Mouse (Mus musculus): ENCODE measurements around the gene Ripk4. TPM values are rescaled to one million over a fixed set of nuclear protein-coding genes. Genes with fewer than 3 reads are reported as not detected.

The Ripk4 gene
- not detected in 2 replicates for polyA plus RNA-seq (2012; ENCODE audit: insufficient read depth, low replicate concordance)

GRCm38 (mm10) chr16:97763061-97763989, at the start of gene Ripk4:
Ripk4 (minus strand) TSS chr16:97763787.
- TF ChIP-seq GATA1 (IDR thresholded peaks at IDR 0.05; ENCODE audit: borderline replicate concordance, low read length) (no peak), FLI1 (IDR thresholded peaks at IDR 0.05; ENCODE audit: low read length) (no peak)
- peak within 1 kb of the TSS; percentile 88 for H3K4me3 ChIP-seq (replicated peaks)
- H3K36me3 ChIP-seq (replicated peaks; ENCODE audit: low read length) = no peaks in the 10 kb centered on the region
- peaks cover 89% of the 10 kb centered on the region for H3K27me3 ChIP-seq (replicated peaks)
- peaks cover 14% of the 10 kb centered on the region for H3K4me1 ChIP-seq
- H3K9me3 ChIP-seq = no peaks in the 10 kb centered on the region; the same call in 1 of the 2 replicates

- Histone ChIP-seq H3K4me1 (peaks cover 60% of the 10 kb centered on the region), H3K27me3 (replicated peaks) (no peaks in the 10 kb centered on the region), H3K4me3 (replicated peaks) (no peak overlapping the region), H3K9me3 (no peaks in the 10 kb centered on the region), H3K36me3 (replicated peaks; ENCODE audit: low read length) (peaks cover 98% of the 10 kb centered on the region)
- TF ChIP-seq FLI1 (IDR thresholded peaks at IDR 0.05; ENCODE audit: low read length) (no peak), GATA1 (IDR thresholded peaks at IDR 0.05; ENCODE audit: borderline replicate concordance, low read length) (no peak)
Measured at GRCm38 (mm10) chr16:97808881-97809280, 45.3 kb upstream of the Ripk4 start.

GRCm38 (mm10) chr16:97805646-97806045, 42.1 kb upstream of the Ripk4 start:
- no peak overlapping the region for H3K4me3 ChIP-seq (replicated peaks)
- no peaks in the 10 kb centered on the region for H3K27me3 ChIP-seq (replicated peaks)
- H3K9me3 ChIP-seq = no peaks in the 10 kb centered on the region
- TF ChIP-seq GATA1 (IDR thresholded peaks at IDR 0.05; ENCODE audit: borderline replicate concordance, low read length) = no peak
- no peak for TF ChIP-seq FLI1 (IDR thresholded peaks at IDR 0.05; ENCODE audit: low read length)
- H3K4me1 ChIP-seq = peaks cover 27% of the 10 kb centered on the region
- H3K36me3 ChIP-seq (replicated peaks; ENCODE audit: low read length) = peaks cover 96% of the 10 kb centered on the region

GRCm38 (mm10) chr16:97804680-97805547, 41.3 kb upstream of the Ripk4 start:
- Histone ChIP-seq H3K4me1 (peaks cover 20% of the 10 kb centered on the region), H3K27me3 (replicated peaks) (no peaks in the 10 kb centered on the region), H3K4me3 (replicated peaks) (no peak overlapping the region), H3K9me3 (no peaks in the 10 kb centered on the region), H3K36me3 (replicated peaks; ENCODE audit: low read length) (peaks cover 96% of the 10 kb centered on the region)
- no peak for TF ChIP-seq GATA1 (IDR thresholded peaks at IDR 0.05; ENCODE audit: borderline replicate concordance, low read length)
- no peak for TF ChIP-seq FLI1 (IDR thresholded peaks at IDR 0.05; ENCODE audit: low read length)

- no peaks in the 10 kb centered on the region for H3K9me3 ChIP-seq
- no peak for TF ChIP-seq FLI1 (IDR thresholded peaks at IDR 0.05; ENCODE audit: low read length)
- peaks cover 12% of the 10 kb centered on the region for H3K4me1 ChIP-seq
- peaks cover 95% of the 10 kb centered on the region for H3K36me3 ChIP-seq (replicated peaks; ENCODE audit: low read length)
- H3K27me3 ChIP-seq (replicated peaks) = no peaks in the 10 kb centered on the region
- no peak overlapping the region for H3K4me3 ChIP-seq (replicated peaks)
Measured at GRCm38 (mm10) chr16:97797950-97798869, 34.6 kb upstream of the Ripk4 start.

GRCm38 (mm10) chr16:97797212-97797611, 33.6 kb upstream of the Ripk4 start:
- H3K9me3 ChIP-seq = no peaks in the 10 kb centered on the region
- no peaks in the 10 kb centered on the region for H3K27me3 ChIP-seq (replicated peaks)
- peaks cover 17% of the 10 kb centered on the region for H3K4me1 ChIP-seq
- H3K36me3 ChIP-seq (replicated peaks; ENCODE audit: low read length) = peaks cover 95% of the 10 kb centered on the region
- H3K4me3 ChIP-seq (replicated peaks) = no peak overlapping the region
- TF ChIP-seq FLI1 (IDR thresholded peaks at IDR 0.05; ENCODE audit: low read length) = no peak
- TF ChIP-seq GATA1 (IDR thresholded peaks at IDR 0.05; ENCODE audit: borderline replicate concordance, low read length) = no peak

- Histone ChIP-seq H3K4me3 (replicated peaks) (no peak overlapping the region), H3K4me1 (peaks cover 23% of the 10 kb centered on the region), H3K9me3 (no peaks in the 10 kb centered on the region), H3K36me3 (replicated peaks; ENCODE audit: low read length) (peaks cover 82% of the 10 kb centered on the region), H3K27me3 (replicated peaks) (no peaks in the 10 kb centered on the region)
- TF ChIP-seq FLI1 (IDR thresholded peaks at IDR 0.05; ENCODE audit: low read length) = no peak
- TF ChIP-seq GATA1 (IDR thresholded peaks at IDR 0.05; ENCODE audit: borderline replicate concordance, low read length) = no peak
Measured at GRCm38 (mm10) chr16:97794256-97794655, 30.7 kb upstream of the Ripk4 start.

GRCm38 (mm10) chr16:97783057-97783456, 19.5 kb upstream of the Ripk4 start:
- Histone ChIP-seq H3K4me1 (peaks cover 5% of the 10 kb centered on the region), H3K27me3 (replicated peaks) (peaks cover 9% of the 10 kb centered on the region), H3K9me3 (no peaks in the 10 kb centered on the region), H3K36me3 (replicated peaks; ENCODE audit: low read length) (no peaks in the 10 kb centered on the region), H3K4me3 (replicated peaks) (no peak overlapping the region)
- TF ChIP-seq FLI1 (IDR thresholded peaks at IDR 0.05; ENCODE audit: low read length) (no peak), GATA1 (IDR thresholded peaks at IDR 0.05; ENCODE audit: borderline replicate concordance, low read length) (no peak)

Data from megakaryocyte, embryonic 14.5 days (primary cell).